Mouse (Mus musculus) E14TG2a.4 (cell line): ENCODE data around the gene Ccm2.

ENCODE experiments used
- H3K27me3 ChIP-seq: 2 replicates; pipeline ENCODE4 v1.6.1; 2014; ENCODE audit warnings: low read length, control low read depth; ENCODE audit not compliant: insufficient read depth
- H3K36me3 ChIP-seq: 2 replicates; pipeline ENCODE4 v1.6.1; 2014; ENCODE audit warnings: low read length, control low read depth; ENCODE audit not compliant: insufficient read depth
- H3K4me1 ChIP-seq: replicated peaks from 2 replicates; pipeline ENCODE4 v1.6.1; 2014; ENCODE audit warnings: low read depth, low read length, control low read depth
- H3K4me3 ChIP-seq: replicated peaks from 2 replicates; pipeline ENCODE4 v1.5.1; 2014; ENCODE audit warnings: mild to moderate bottlenecking, low read length
- H3K9me3 ChIP-seq: 2 replicates; pipeline ENCODE4 v1.6.1; 2014; ENCODE audit warnings: low read length, control low read depth
- CTCF ChIP-seq: conservative IDR thresholded peaks from 2 replicates; pipeline ENCODE4 v1.5.1; 2014; ENCODE audit warnings: low read length
- NANOG ChIP-seq: IDR thresholded peaks from 2 replicates; pipeline ENCODE4 v1.6.1; 2014; ENCODE audit warnings: borderline replicate concordance, low read length, mixed read lengths
- POU5F1 ChIP-seq: IDR thresholded peaks from 2 replicates; pipeline ENCODE4 v1.6.1; 2014; ENCODE audit warnings: low read length, borderline replicate concordance

Ccm2 gene

GRCm38 (mm10) chr11:6528186-6529006, 18.3 kb upstream of the Ccm2 start:
- no peaks in the 10 kb centered on the region for H3K27me3 ChIP-seq
- H3K4me3 ChIP-seq, result peak overlapping the region; percentile 98
- peaks cover 39% of the 10 kb centered on the region for H3K4me1 ChIP-seq
- TF ChIP-seq CTCF (0 out of 2 replicates have a peak, but pooled peaks have one; percentile 12), NANOG (no peak), POU5F1 (no peak)
- peaks cover 42% of the 10 kb centered on the region for H3K36me3 ChIP-seq
- no peaks in the 10 kb centered on the region for H3K9me3 ChIP-seq

GRCm38 (mm10) chr11:6529961-6530360, 16.7 kb upstream of the Ccm2 start:
- no peaks in the 10 kb centered on the region for H3K27me3 ChIP-seq
- TF ChIP-seq CTCF (no peak), NANOG (no peak), POU5F1 (no peak)
- peaks cover 31% of the 10 kb centered on the region for H3K4me1 ChIP-seq
- no peaks in the 10 kb centered on the region for H3K9me3 ChIP-seq
- H3K36me3 ChIP-seq, result peaks cover 31% of the 10 kb centered on the region
- H3K4me3 ChIP-seq, result no peak overlapping the region

GRCm38 (mm10) chr11:6530746-6531145, 15.9 kb upstream of the Ccm2 start:
- Histone ChIP-seq H3K9me3 (no peaks in the 10 kb centered on the region), H3K27me3 (no peaks in the 10 kb centered on the region), H3K4me1 (peaks cover 23% of the 10 kb centered on the region), H3K4me3 (no peak overlapping the region), H3K36me3 (peaks cover 23% of the 10 kb centered on the region)
- TF ChIP-seq POU5F1 (no peak), CTCF (no peak), NANOG (no peak)

- Histone ChIP-seq H3K36me3 (peaks cover 5% of the 10 kb centered on the region; the same call in 1 of the 2 replicates), H3K4me1 (peaks cover 47% of the 10 kb centered on the region), H3K4me3 (no peak overlapping the region), H3K27me3 (no peaks in the 10 kb centered on the region), H3K9me3 (no peaks in the 10 kb centered on the region)
- TF ChIP-seq POU5F1 (no peak), CTCF (no peak), NANOG (no peak)
Measured at GRCm38 (mm10) chr11:6544683-6545082, 2.0 kb upstream of the Ccm2 start.

GRCm38 (mm10) chr11:6545186-6545856, 1.4 kb upstream of the Ccm2 start:
- H3K27me3 ChIP-seq, result no peaks in the 10 kb centered on the region
- H3K9me3 ChIP-seq, result no peaks in the 10 kb centered on the region

GRCm38 (mm10) chr11:6545857-6546192, 862 bp upstream of the Ccm2 start:
- TF ChIP-seq NANOG (no peak), CTCF (no peak), POU5F1 (no peak)
- Histone ChIP-seq H3K9me3 (no peaks in the 10 kb centered on the region), H3K27me3 (no peaks in the 10 kb centered on the region), H3K4me3 (peak overlapping the region; percentile 93), H3K4me1 (peaks cover 52% of the 10 kb centered on the region), H3K36me3 (peaks cover 12% of the 10 kb centered on the region)

More at GRCm38 (mm10) chr11:6545186-6545856, 1.4 kb upstream of the Ccm2 start:
- TF ChIP-seq POU5F1 (no peak), NANOG (no peak), CTCF (no peak)
- peaks cover 10% of the 10 kb centered on the region; the same call in 1 of the 2 replicates for H3K36me3 ChIP-seq
- peak overlapping the region; percentile 93 for H3K4me3 ChIP-seq
- H3K4me1 ChIP-seq, result peaks cover 52% of the 10 kb centered on the region

- no peaks in the 10 kb centered on the region for H3K9me3 ChIP-seq
- H3K36me3 ChIP-seq, result peaks cover 21% of the 10 kb centered on the region
- no peaks in the 10 kb centered on the region for H3K27me3 ChIP-seq
- peaks cover 54% of the 10 kb centered on the region for H3K4me1 ChIP-seq
- H3K4me3 ChIP-seq, result peak overlapping the region; percentile 93
- TF ChIP-seq CTCF, result no peak
- TF ChIP-seq NANOG, result no peak
- TF ChIP-seq POU5F1, result no peak
Measured at GRCm38 (mm10) chr11:6547037-6547680, 472 bp downstream of the Ccm2 start.

- peaks cover 53% of the 10 kb centered on the region for H3K4me1 ChIP-seq
- H3K36me3 ChIP-seq, result peaks cover 27% of the 10 kb centered on the region
- no peaks in the 10 kb centered on the region for H3K27me3 ChIP-seq
- H3K9me3 ChIP-seq, result no peaks in the 10 kb centered on the region
- TF ChIP-seq POU5F1 (no peak), CTCF (no peak), NANOG (no peak)
- H3K4me3 ChIP-seq, result peak overlapping the region; percentile 93
Measured at GRCm38 (mm10) chr11:6547696-6548325, 1.1 kb downstream of the Ccm2 start.
